Mouse (Mus musculus): Measurements from ENCODE around the gene Cadm1. TPM values are rescaled to one million over a fixed set of nuclear protein-coding genes. Genes with fewer than 3 reads are reported as not detected.

Gene Cadm1
- polyA plus RNA-seq (2015; fragmentation: Nextera tagmentation; extraction: Ambion mirVana), result 12.5 and 13.6 TPM in 2 replicates

- no peaks in the 10 kb centered on the region for H3K36me3 ChIP-seq (replicated peaks; ENCODE audit: insufficient read depth, low read length)
- H3K9me3 ChIP-seq (ENCODE audit: low read length), result no peaks in the 10 kb centered on the region
- 2% methylated on average over 68 of the region's 72 CpGs for WGBS (ENCODE audit: insufficient replicate concordance)
- peak within 1 kb of the TSS; percentile 92 for H3K27ac ChIP-seq (ENCODE audit: low read depth)
- peak; percentile 55 for TF ChIP-seq CTCF (IDR thresholded peaks at IDR 0.05; ENCODE audit: low read depth)
- TF ChIP-seq EP300 (IDR thresholded peaks at IDR 0.05; ENCODE audit: low read depth), result no peak
- peak; percentile 95 for DNase-seq
- ATAC-seq, result peak; percentile 96
- peak within 1 kb of the TSS; percentile 53 for H3K4me3 ChIP-seq (ENCODE audit: low read depth, low read length)
- peak within 1 kb of the TSS; percentile 60 for H3K9ac ChIP-seq (replicated peaks)
- H3K27me3 ChIP-seq (ENCODE audit: insufficient read depth, low read length), result peaks cover 41% of the 10 kb centered on the region
- peak within 1 kb of the TSS; percentile 88 for H3K4me2 ChIP-seq (ENCODE audit: low read depth, low read length)
- H3K4me1 ChIP-seq (ENCODE audit: insufficient read depth), result peaks cover 15% of the 10 kb centered on the region; the same call in 1 of the 2 replicates
These were observed at the start of gene Cadm1 for GRCm38 (mm10) chr9:47529602-47530450. Gene Cadm1, plus strand, starts transcription at chr9:47530173.

GRCm38 (mm10) chr9:47484506-47484905, 45.5 kb upstream of the Cadm1 start:
- ATAC-seq, result no peak
- WGBS (ENCODE audit: insufficient replicate concordance), result 73% methylated on average over 5 of the region's 5 CpGs

GRCm38 (mm10) chr9:47485186-47485585, 44.8 kb upstream of the Cadm1 start:
- WGBS (ENCODE audit: insufficient replicate concordance), result 74% methylated on average over 4 of the region's 4 CpGs
- no peak for TF ChIP-seq EP300 (IDR thresholded peaks at IDR 0.05; ENCODE audit: low read depth)
- no peak for TF ChIP-seq CTCF (IDR thresholded peaks at IDR 0.05; ENCODE audit: low read depth)

More at GRCm38 (mm10) chr9:47484506-47484905, 45.5 kb upstream of the Cadm1 start:
- no peak for DNase-seq
- Histone ChIP-seq H3K27ac (ENCODE audit: low read depth) (no peak overlapping the region), H3K9me3 (ENCODE audit: low read length) (no peaks in the 10 kb centered on the region), H3K27me3 (ENCODE audit: insufficient read depth, low read length) (no peaks in the 10 kb centered on the region), H3K4me3 (ENCODE audit: low read depth, low read length) (no peak overlapping the region), H3K9ac (replicated peaks) (no peak overlapping the region), H3K4me1 (ENCODE audit: insufficient read depth) (no peaks in the 10 kb centered on the region), H3K36me3 (replicated peaks; ENCODE audit: insufficient read depth, low read length) (no peaks in the 10 kb centered on the region), H3K4me2 (ENCODE audit: low read depth, low read length) (no peak overlapping the region)
- TF ChIP-seq EP300 (IDR thresholded peaks at IDR 0.05; ENCODE audit: low read depth) (no peak), CTCF (IDR thresholded peaks at IDR 0.05; ENCODE audit: low read depth) (no peak)

GRCm38 (mm10) chr9:47499761-47500160, 30.2 kb upstream of the Cadm1 start:
- Histone ChIP-seq H3K9ac (replicated peaks) (no peak overlapping the region), H3K36me3 (replicated peaks; ENCODE audit: insufficient read depth, low read length) (no peaks in the 10 kb centered on the region), H3K9me3 (ENCODE audit: low read length) (no peaks in the 10 kb centered on the region), H3K4me3 (ENCODE audit: low read depth, low read length) (no peak overlapping the region), H3K27ac (ENCODE audit: low read depth) (no peak overlapping the region), H3K4me1 (ENCODE audit: insufficient read depth) (no peaks in the 10 kb centered on the region), H3K4me2 (ENCODE audit: low read depth, low read length) (no peak overlapping the region), H3K27me3 (ENCODE audit: insufficient read depth, low read length) (no peaks in the 10 kb centered on the region)
- WGBS (ENCODE audit: insufficient replicate concordance), result 34% methylated on average over 3 of the region's 3 CpGs
- TF ChIP-seq CTCF (IDR thresholded peaks at IDR 0.05; ENCODE audit: low read depth) (no peak), EP300 (IDR thresholded peaks at IDR 0.05; ENCODE audit: low read depth) (no peak)
- DNase-seq, result no peak
- no peak for ATAC-seq

More at GRCm38 (mm10) chr9:47485186-47485585, 44.8 kb upstream of the Cadm1 start:
- Histone ChIP-seq H3K9me3 (ENCODE audit: low read length) (no peaks in the 10 kb centered on the region), H3K4me1 (ENCODE audit: insufficient read depth) (no peaks in the 10 kb centered on the region), H3K4me3 (ENCODE audit: low read depth, low read length) (no peak overlapping the region), H3K36me3 (replicated peaks; ENCODE audit: insufficient read depth, low read length) (no peaks in the 10 kb centered on the region), H3K9ac (replicated peaks) (no peak overlapping the region), H3K4me2 (ENCODE audit: low read depth, low read length) (no peak overlapping the region), H3K27me3 (ENCODE audit: insufficient read depth, low read length) (no peaks in the 10 kb centered on the region), H3K27ac (ENCODE audit: low read depth) (no peak overlapping the region)
- DNase-seq, result no peak
- no peak for ATAC-seq

GRCm38 (mm10) chr9:47505956-47506355, 24.0 kb upstream of the Cadm1 start:
- Histone ChIP-seq H3K4me1 (ENCODE audit: insufficient read depth) (no peaks in the 10 kb centered on the region), H3K4me3 (ENCODE audit: low read depth, low read length) (no peak overlapping the region), H3K9ac (replicated peaks) (no peak overlapping the region), H3K27me3 (ENCODE audit: insufficient read depth, low read length) (no peaks in the 10 kb centered on the region), H3K9me3 (ENCODE audit: low read length) (no peaks in the 10 kb centered on the region), H3K27ac (ENCODE audit: low read depth) (no peak overlapping the region), H3K36me3 (replicated peaks; ENCODE audit: insufficient read depth, low read length) (no peaks in the 10 kb centered on the region), H3K4me2 (ENCODE audit: low read depth, low read length) (no peak overlapping the region)
- ATAC-seq (no peak), DNase-seq (no peak)
- WGBS (ENCODE audit: insufficient replicate concordance), result 61% methylated on average over 13 of the region's 13 CpGs
- no peak for TF ChIP-seq CTCF (IDR thresholded peaks at IDR 0.05; ENCODE audit: low read depth)
- TF ChIP-seq EP300 (IDR thresholded peaks at IDR 0.05; ENCODE audit: low read depth), result no peak

- WGBS (ENCODE audit: insufficient replicate concordance), result 89% methylated on average over 17 of the region's 17 CpGs
- Histone ChIP-seq H3K4me1 (ENCODE audit: insufficient read depth) (no peaks in the 10 kb centered on the region), H3K27ac (ENCODE audit: low read depth) (no peak overlapping the region), H3K36me3 (replicated peaks; ENCODE audit: insufficient read depth, low read length) (no peaks in the 10 kb centered on the region), H3K9me3 (ENCODE audit: low read length) (no peaks in the 10 kb centered on the region), H3K27me3 (ENCODE audit: insufficient read depth, low read length) (no peaks in the 10 kb centered on the region), H3K4me3 (ENCODE audit: low read depth, low read length) (no peak overlapping the region), H3K4me2 (ENCODE audit: low read depth, low read length) (no peak overlapping the region), H3K9ac (replicated peaks) (no peak overlapping the region)
- no peak for ATAC-seq
- TF ChIP-seq CTCF (IDR thresholded peaks at IDR 0.05; ENCODE audit: low read depth), result no peak
- TF ChIP-seq EP300 (IDR thresholded peaks at IDR 0.05; ENCODE audit: low read depth), result no peak
- no peak for DNase-seq
These were observed 23.1 kb upstream of the Cadm1 start for GRCm38 (mm10) chr9:47506876-47507275.

Data from liver, postnatal 0 days (tissue).